Mouse (Mus musculus) C2C12 (cell line): Measurements from ENCODE around the gene Mindy1. TPM values are rescaled to one million over a fixed set of nuclear protein-coding genes. Genes with fewer than 3 reads are reported as not detected.

Experiments used
- H3K27me3 ChIP-seq: one replicate; pipeline ENCODE4 v1.6.1; 2011; ENCODE audit not compliant: control insufficient read depth, insufficient read depth, insufficient read length
- H3K36me3 ChIP-seq: one replicate; pipeline ENCODE4 v1.6.1; 2011; ENCODE audit not compliant: control insufficient read depth, insufficient read depth
- H3K4me3 ChIP-seq: one replicate; pipeline ENCODE4 v1.5.1; 2011; ENCODE audit warnings: mild to moderate bottlenecking, control low read depth; ENCODE audit not compliant: poor library complexity, insufficient read depth, severe bottlenecking
- H3K79me2 ChIP-seq: one replicate; pipeline ENCODE4 v1.6.1; 2011; ENCODE audit not compliant: control insufficient read depth, insufficient read depth
- H3K79me3 ChIP-seq: one replicate; pipeline ENCODE4 v1.6.1; 2011; ENCODE audit warnings: low read depth, control low read depth
- H3ac ChIP-seq: one replicate; pipeline ENCODE3; 2011; ENCODE audit warnings: low read depth; ENCODE audit not compliant: control insufficient read depth, insufficient read length
- CEBPB ChIP-seq: IDR thresholded peaks from one replicate; pipeline ENCODE4 v1.6.1; 2011; ENCODE audit warnings: low read depth, mild to moderate bottlenecking, control low read depth, moderate library complexity
- CTCF ChIP-seq: IDR thresholded peaks from one replicate; pipeline ENCODE4 v1.5.1; 2011; ENCODE audit not compliant: control insufficient read depth, insufficient read depth, insufficient read length
- FOSL1 ChIP-seq: IDR thresholded peaks from one replicate; pipeline ENCODE4 v1.8.0; 2011; ENCODE audit warnings: mild to moderate bottlenecking, low read length; ENCODE audit not compliant: poor library complexity, insufficient read depth, severe bottlenecking
- MAX ChIP-seq: IDR thresholded peaks from one replicate; pipeline ENCODE4 v1.6.1; 2011; ENCODE audit warnings: mild to moderate bottlenecking, control low read depth
- MYOD1 ChIP-seq: IDR thresholded peaks from one replicate; pipeline ENCODE4 v1.6.1; 2011; ENCODE audit warnings: low read depth; ENCODE audit not compliant: control insufficient read depth, insufficient read length
- MYOG ChIP-seq: IDR thresholded peaks from one replicate; pipeline ENCODE4 v1.6.1; 2011; ENCODE audit not compliant: control insufficient read depth, insufficient read length; ENCODE audit errors: extremely low read depth
- USF1 ChIP-seq: IDR thresholded peaks from one replicate; pipeline ENCODE4 v1.6.1; 2011; ENCODE audit warnings: low read depth, mild to moderate bottlenecking, control low read depth, moderate library complexity
- polyA plus RNA-seq: library from polyadenylated mRNA; unstranded; fragments of >200 nt; fragmentation: generic; extraction: Trizol; gene quantifications from one replicate; pipeline ENCODE4 v1.2.1, GENCODE M21; 2012; ENCODE audit warnings: missing spikeins

The Mindy1 gene
- polyA plus RNA-seq, 1 experiment, result 43.6 TPM

DNA sequence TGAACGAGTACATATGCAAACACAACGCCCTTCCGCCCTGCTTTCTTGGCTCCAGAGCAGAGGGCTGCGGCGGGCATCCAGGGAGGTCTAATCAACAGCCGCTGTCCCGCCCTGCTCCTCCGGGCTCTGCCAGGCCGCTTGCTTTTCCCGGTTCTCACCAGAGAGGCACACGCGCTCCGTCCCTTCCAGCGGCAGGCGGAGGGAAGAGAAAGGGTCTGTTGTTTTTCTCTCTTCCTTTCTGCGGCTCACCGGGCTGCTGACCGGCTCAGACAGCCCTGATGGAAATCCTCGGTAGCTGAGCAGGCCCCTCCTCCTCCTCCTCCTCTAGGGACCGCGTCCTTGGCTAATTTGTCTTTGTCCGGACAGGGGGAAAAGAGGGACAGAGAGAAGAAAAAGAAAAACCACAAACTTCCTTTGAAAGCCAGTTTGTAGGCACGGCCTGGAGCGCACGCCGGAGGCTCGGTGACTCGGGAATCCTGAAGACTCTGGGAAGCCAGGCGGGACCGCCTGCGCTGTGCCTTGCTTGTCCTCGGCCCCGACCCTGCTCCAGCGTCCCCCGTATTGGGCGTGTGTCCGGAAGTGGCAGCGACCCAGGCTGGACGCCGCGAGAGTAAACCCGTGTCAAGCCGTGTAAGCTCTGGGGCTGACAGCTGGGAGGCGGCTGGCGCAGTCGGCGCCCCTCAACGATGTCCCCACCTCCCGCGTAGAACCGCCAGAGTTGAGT is 1.9 kb downstream of the Mindy1 start:
- H3K79me2 ChIP-seq, result peaks cover 49% of the 10 kb centered on the region
- peaks cover 7% of the 10 kb centered on the region for H3K79me3 ChIP-seq
- peak overlapping the region; percentile 95 for H3ac ChIP-seq
- peak overlapping the region; percentile 89 for H3K4me3 ChIP-seq
- H3K27me3 ChIP-seq, result no peaks in the 10 kb centered on the region
- peaks cover 5% of the 10 kb centered on the region for H3K36me3 ChIP-seq
- TF ChIP-seq CEBPB (no peak), MYOD1 (no peak), MYOG (no peak), CTCF (no peak), MAX (peak; percentile 66), FOSL1 (no peak), USF1 (no peak)

DNA sequence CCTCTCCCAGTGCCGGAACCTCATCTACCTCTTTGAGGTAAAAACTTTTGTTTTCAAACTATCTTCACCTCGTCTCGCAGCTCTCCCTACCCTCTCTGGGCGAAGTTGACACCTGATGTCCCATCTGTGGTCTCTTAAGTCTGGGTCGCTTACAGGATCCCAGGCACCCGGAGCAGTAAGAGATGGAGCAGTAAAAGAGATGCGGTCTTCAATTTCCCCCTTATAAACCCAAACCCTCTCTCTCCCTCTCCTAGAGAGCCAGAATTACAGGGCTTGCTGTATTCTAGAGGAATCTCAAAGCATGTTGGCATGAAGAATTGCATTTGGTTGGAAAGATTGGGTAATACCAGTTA is 2.4 kb downstream of the Mindy1 start:
- Histone ChIP-seq H3K27me3 (no peaks in the 10 kb centered on the region), H3K36me3 (peaks cover 10% of the 10 kb centered on the region), H3K4me3 (peak overlapping the region; percentile 89), H3K79me3 (peaks cover 7% of the 10 kb centered on the region), H3K79me2 (peaks cover 44% of the 10 kb centered on the region), H3ac (peak overlapping the region; percentile 95)
- TF ChIP-seq MAX, result no peak
- no peak for TF ChIP-seq MYOD1
- TF ChIP-seq CEBPB, result no peak
- no peak for TF ChIP-seq CTCF

DNA sequence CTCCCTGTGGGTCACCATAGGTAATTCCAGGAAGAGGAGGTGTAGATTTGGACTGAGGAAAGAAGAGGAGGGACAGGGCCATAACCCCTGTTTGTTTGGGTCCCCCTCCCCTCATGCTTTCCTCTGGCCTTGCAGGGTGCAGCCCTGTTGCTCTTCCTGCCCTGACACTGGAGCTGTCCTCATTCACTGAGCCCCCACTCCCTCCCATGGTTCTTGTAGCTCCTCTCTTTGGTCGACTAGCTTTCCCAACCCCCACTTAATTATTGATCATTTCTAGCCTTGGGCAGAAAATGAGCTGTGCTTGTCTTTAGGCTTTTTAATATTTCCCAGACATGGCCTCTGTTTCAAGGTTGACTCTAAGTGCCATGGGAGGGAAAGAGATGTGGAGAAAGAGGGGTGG is 2.9 kb downstream of the Mindy1 start:
- Histone ChIP-seq H3K27me3 (no peaks in the 10 kb centered on the region), H3K79me2 (peaks cover 39% of the 10 kb centered on the region), H3ac (peak overlapping the region; percentile 16), H3K79me3 (peaks cover 7% of the 10 kb centered on the region), H3K36me3 (peaks cover 10% of the 10 kb centered on the region), H3K4me3 (peak overlapping the region; percentile 89)
- TF ChIP-seq MYOD1, result no peak
- no peak for TF ChIP-seq USF1
- TF ChIP-seq CEBPB, result no peak
- TF ChIP-seq CTCF, result no peak
- TF ChIP-seq FOSL1, result no peak
- TF ChIP-seq MAX, result no peak

DNA sequence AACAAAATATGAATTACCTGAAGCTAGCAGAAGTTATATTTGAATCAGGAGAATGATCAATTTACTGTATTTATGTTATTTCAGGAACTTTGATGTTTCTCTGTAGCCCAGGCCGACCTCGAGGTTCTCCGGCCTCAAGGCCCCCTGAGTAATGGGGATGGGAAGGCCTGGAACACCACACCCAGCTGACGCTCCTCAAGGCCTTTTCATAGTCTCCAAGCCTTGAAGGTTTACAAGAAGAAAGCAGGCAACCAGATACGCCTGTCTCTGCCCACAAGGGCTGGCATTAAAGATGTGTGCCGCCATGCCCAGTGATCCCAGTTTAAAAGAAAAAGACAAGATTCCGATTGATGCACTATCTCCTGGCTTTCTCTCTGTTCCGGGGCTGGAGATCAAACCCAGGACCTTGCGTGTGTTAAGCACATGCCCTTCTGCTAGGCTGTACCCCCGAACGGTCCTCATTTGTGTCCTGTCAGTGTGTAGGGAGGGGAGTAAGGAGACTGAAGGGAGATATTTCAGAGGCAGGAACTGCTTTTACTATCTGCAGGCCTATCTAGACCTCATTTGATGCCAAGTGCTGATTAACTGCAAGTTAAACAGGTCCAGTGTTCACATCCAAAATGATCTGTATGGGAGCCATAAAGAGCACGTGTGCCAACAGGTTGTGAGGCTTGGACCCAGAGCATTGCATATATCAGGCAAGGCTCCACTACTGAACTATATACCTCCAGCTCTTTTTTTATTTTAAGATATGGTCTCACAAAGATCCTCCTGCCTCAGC is 3.5 kb downstream of the Mindy1 start:
- Histone ChIP-seq H3K36me3 (peaks cover 15% of the 10 kb centered on the region), H3ac (no peak overlapping the region), H3K27me3 (no peaks in the 10 kb centered on the region), H3K79me2 (peaks cover 39% of the 10 kb centered on the region), H3K79me3 (peaks cover 7% of the 10 kb centered on the region), H3K4me3 (no peak overlapping the region)
- TF ChIP-seq FOSL1 (no peak), MYOG (no peak), MAX (no peak), MYOD1 (no peak), CEBPB (no peak), USF1 (no peak), CTCF (no peak)

DNA sequence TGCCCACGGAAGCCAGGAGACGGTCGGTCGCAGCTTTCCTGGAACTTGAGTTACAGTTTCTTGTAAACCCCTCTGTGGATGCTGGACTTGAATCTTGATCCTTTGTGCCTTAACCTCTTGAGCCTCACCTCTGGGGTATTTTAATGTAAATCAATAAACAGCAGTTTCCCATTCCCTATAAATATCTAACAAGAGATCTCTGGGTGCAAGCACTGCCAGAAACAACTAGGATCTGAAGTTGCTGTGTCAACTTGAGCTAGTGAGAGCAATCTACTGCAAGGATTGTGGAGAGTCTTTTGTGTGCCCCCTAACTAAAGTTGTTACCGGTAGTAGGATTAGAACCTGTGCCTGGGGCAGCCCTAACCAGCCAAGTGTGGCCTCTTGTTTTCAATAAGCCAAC is 4.2 kb downstream of the Mindy1 start:
- Histone ChIP-seq H3K79me2 (peaks cover 38% of the 10 kb centered on the region), H3K27me3 (no peaks in the 10 kb centered on the region), H3K36me3 (peaks cover 18% of the 10 kb centered on the region), H3K4me3 (no peak overlapping the region), H3ac (no peak overlapping the region), H3K79me3 (peaks cover 7% of the 10 kb centered on the region)
- TF ChIP-seq CEBPB (no peak), CTCF (no peak), FOSL1 (no peak)
